Mouse (Mus musculus): ENCODE measurements at regions not wholly inside any gene's neighbourhood (a gene's known extent, or its start where the extent isn't known, plus 50 kb on each side); places are given as distances from the start of the nearest gene placed in this dataset.

DNA sequence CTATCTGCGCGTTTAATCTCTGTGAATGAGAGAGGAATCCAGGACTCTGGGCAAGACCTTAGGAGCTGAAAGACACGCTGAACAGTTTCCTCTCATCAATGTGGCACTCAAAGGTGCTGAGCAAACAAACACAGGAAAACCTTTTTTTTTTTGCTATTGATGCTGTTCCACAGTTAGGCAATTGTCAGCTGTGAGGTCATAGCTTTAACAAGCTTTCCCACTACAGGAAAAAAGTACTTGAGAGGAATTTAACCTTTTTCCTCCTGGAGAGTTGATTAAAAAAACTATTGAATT is 261.0 kb downstream of the Fzd1 start:
- peak in 1 of 2 experiments; percentile 20 for DNase-seq

GRCm38 (mm10) chr5:4496132-4496906 is 261.5 kb downstream of the Fzd1 start:
- DNase-seq, result peak; percentile 43 to 62

DNA sequence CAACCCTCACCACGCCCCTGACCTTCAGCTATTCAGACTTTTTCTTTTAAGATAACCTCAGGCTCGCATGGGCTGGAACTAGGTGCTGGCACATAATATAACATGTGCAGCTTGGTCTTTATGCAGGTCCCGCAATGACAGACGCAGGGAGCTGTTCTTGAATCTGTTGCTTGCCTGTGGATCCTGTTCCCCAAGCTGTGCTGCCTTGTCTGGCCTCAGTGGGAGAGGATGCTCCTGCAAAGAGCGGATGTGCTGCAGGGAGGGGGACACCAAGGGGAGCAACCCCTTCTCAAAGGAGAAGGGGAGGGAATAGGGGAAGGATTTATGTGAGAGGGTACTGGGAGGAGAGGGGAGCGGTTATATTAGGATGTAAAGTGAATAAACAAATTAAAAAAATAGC is 262.4 kb downstream of the Fzd1 start:
- no peak for DNase-seq

DNA sequence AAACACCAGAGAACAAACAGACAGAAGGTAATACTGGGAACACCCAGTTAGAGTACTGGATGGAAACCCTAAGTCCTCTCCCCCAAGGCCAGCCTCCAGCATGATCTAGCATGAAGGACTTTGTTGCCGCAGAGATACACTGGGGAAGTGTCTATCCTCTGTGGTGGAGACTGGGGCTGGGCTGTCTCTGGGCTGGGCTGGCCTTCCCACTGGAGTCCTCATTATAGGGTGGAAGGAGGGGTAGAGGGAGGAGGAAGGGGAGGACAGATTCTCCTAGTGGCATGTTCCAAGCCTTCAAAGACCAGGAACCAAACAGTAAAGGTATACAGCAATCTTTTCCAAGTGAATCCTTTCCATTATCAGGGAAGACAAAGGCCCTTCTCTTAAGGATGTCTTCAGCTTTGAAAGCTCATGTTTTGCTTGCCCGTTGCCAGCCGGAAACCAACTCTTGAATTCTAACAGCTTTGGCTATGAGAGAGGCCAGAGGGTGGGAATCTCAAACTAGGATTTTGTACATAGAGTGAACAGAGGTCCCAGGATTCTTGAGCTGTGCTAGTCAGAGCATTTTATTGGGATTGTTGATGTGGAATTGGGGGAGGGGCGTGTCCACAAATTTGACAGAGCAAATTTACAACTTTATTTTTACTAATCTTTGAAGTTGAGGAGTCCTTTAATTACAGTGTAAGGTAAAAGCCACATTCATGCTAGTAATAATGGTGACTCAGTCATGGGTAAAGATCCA is 271.3 kb downstream of the Fzd1 start:
- no peak for DNase-seq

GRCm38 (mm10) chr5:4485542-4486390 is 272.1 kb downstream of the Fzd1 start:
- peak in 1 of 2 experiments; percentile 50 for DNase-seq

GRCm38 (mm10) chr5:4484780-4485179 is 273.1 kb downstream of the Fzd1 start:
- DNase-seq, result no peak

GRCm38 (mm10) chr5:4484151-4484550 is 273.7 kb downstream of the Fzd1 start:
- no peak for DNase-seq

DNA sequence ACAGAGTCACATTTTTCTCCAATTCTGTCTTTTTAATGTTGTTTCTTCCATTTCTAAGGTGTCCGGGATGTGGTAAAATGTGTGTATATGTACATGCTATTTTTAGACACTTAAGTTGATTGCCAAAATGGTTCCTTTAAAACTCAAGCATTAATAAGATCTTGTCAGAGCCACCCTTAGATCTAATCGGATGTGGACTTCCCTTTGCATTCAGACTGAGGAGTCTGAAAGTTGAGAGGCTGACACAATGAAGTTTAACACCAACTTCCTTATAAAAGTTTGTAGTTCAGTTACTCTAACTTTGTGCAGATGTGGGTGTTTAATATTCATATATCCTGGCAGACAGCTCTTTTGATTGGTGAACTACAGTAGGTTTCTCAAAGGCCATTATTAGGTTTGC is 282.1 kb downstream of the Mterf1b start:
- DNase-seq, result no peak
